Mouse (Mus musculus) neural tube, embryonic 12.5 days (tissue): ENCODE measurements at regions not wholly inside any gene's neighbourhood (a gene's known extent, or its start where the extent isn't known, plus 50 kb on each side); places are given as distances from the start of the nearest gene placed in this dataset.

ENCODE experiments used
- ATAC-seq: fragments of 200-750 bp; cut with Nextera tagmentation; 2 replicates; pipeline ENCODE4 v1.8.0; 2017; ENCODE audit warnings: low read depth, mild to moderate bottlenecking, moderate TSS enrichment, moderate library complexity; ENCODE audit not compliant: low FRiP score
- H3K27ac ChIP-seq: fragments of 300-500 bp; sonication (generic); 2 replicates; pipeline ENCODE4 v1.5.1; 2016
- H3K27me3 ChIP-seq: fragments of 300-500 bp; sonication (generic); replicated peaks from 2 replicates; pipeline ENCODE4 v1.6.1; 2016; ENCODE audit warnings: mild to moderate bottlenecking
- H3K36me3 ChIP-seq: fragments of 300-500 bp; sonication (generic); 2 replicates; pipeline ENCODE4 v1.6.1; 2016; ENCODE audit warnings: mild to moderate bottlenecking
- H3K4me1 ChIP-seq: fragments of 300-500 bp; sonication (generic); 2 replicates; pipeline ENCODE4 v1.6.1; 2016
- H3K4me2 ChIP-seq: fragments of 300-500 bp; sonication (generic); replicated peaks from 2 replicates; pipeline ENCODE4 v1.6.1; 2016; ENCODE audit warnings: mild to moderate bottlenecking
- H3K4me3 ChIP-seq: fragments of 300-500 bp; sonication (generic); 2 replicates; pipeline ENCODE4 v1.5.1; 2016
- H3K9ac ChIP-seq: fragments of 300-500 bp; sonication (generic); 2 replicates; pipeline ENCODE4 v1.6.1; 2016; ENCODE audit warnings: mild to moderate bottlenecking
- H3K9me3 ChIP-seq: fragments of 300-500 bp; sonication (generic); 2 replicates; pipeline ENCODE4 v1.6.1; 2016; ENCODE audit warnings: mild to moderate bottlenecking
- WGBS: fragments of 180-500 bp; shearing (Covaris S2); methylation state at CpG from one replicate; pipeline ENCODE4 v1.1.7; 2016; 5-methylcytosine and 5-hydroxymethylcytosine counted together

DNA sequence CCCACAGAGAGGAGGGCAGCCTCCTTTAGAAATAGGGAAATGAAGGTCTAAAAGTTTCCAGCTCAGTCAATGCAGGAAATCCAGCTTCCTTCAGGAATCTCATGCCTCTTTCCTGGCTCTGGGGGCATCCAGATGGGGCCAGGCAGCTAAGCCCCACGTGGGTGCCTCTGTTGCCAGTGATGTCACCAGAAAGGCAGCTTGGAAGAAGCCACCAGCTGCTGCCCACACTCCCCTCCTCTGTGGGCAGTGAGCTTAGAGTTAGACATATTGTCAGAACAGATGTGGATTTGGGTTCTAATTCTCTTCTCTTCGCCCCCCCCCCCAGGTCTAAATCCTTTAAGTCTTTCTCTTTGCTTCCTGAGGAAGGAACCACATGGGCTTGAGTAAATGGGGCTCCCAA, 116.2 kb upstream of the Pja1 start:
- H3K4me1 ChIP-seq: no peaks in the 10 kb centered on the region
- no peak for ATAC-seq
- H3K27ac ChIP-seq: no peak overlapping the region

DNA sequence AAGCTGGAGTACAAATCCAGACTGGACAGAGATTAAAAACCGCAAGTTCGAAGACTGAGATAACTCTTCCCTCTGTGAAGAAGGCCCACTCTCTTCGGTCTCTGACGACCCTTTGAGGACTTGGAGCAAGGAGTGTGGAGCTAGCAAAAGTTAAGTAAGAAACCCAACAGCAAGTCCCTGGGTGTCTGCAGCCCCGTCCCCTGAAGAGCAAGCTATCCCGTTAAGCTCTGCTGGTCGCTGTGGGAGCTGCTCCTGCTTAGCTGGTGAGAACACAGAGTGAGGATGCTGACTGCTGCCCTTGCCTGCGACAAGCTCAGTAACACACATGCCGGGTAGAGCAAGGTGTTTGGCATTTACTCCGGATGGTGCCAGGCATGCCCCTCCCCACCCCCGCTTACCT, 115.2 kb upstream of the Pja1 start:
- H3K4me3 ChIP-seq: no peak overlapping the region
- 0 out of 2 replicates have a peak, but pooled peaks cover 4% of the 10 kb centered on the region for H3K27me3 ChIP-seq
- no peak overlapping the region for H3K4me2 ChIP-seq
- WGBS: 71% methylated on average over 11 of the region's 11 CpGs
- no peak overlapping the region for H3K27ac ChIP-seq
- no peak for ATAC-seq
- no peaks in the 10 kb centered on the region for H3K9me3 ChIP-seq
- H3K9ac ChIP-seq: no peak overlapping the region
- H3K36me3 ChIP-seq: no peaks in the 10 kb centered on the region
- H3K4me1 ChIP-seq: no peaks in the 10 kb centered on the region

More for the DNA sequence above, 116.2 kb upstream of the Pja1 start:
- H3K4me3 ChIP-seq: no peak overlapping the region
- WGBS: 50% methylated on average over 2 of the region's 2 CpGs
- no peak overlapping the region for H3K9ac ChIP-seq
- no peaks in the 10 kb centered on the region for H3K36me3 ChIP-seq
- no peak overlapping the region for H3K4me2 ChIP-seq
- H3K9me3 ChIP-seq: no peaks in the 10 kb centered on the region
- H3K27me3 ChIP-seq: 0 out of 2 replicates have a peak, but pooled peaks cover 4% of the 10 kb centered on the region

DNA sequence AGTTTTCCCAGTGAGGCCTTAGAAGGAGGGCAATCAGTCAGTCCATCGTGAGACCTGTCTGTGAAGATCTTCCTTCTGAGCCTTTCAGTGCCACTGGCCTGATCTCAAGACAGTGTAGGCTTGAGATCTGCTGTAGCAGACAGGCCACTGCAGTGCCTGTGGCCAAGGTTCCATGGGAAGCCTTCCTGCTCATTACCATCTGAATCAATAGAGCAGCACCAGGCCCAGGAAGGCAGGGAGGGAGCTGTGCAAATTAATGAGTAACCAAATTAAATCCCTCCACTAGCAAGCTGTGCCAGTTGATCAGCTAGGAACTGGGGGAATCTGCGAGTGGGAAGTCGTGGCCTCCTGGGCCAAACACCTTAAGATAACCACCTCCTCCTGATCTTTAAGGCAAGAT, 114.6 kb upstream of the Pja1 start:
- H3K4me3 ChIP-seq: no peak overlapping the region
- no peaks in the 10 kb centered on the region for H3K36me3 ChIP-seq
- 30% methylated on average over 3 of the region's 3 CpGs for WGBS
- no peak overlapping the region for H3K9ac ChIP-seq
- H3K4me1 ChIP-seq: no peaks in the 10 kb centered on the region
- H3K27ac ChIP-seq: no peak overlapping the region
- H3K9me3 ChIP-seq: no peaks in the 10 kb centered on the region
- no peak for ATAC-seq
- H3K27me3 ChIP-seq: 0 out of 2 replicates have a peak, but pooled peaks cover 4% of the 10 kb centered on the region
- no peak overlapping the region for H3K4me2 ChIP-seq

DNA sequence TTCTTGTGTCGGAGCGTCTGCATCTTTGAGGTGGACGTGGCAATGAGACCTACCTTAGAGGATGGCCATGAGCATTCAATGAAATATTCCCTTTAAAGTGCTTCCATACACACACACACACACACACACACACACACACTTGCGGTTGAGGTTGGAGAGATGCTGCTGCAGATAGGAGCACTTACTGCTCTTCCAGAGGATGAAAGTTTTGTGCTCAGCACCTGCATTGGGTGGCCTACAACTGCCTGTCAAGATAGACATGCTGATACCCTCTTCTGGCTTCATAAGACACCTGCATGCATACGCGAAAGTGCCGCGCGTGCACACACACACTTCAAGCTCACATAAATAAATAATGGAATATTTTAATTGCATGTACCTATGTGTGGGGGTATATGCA, 111.5 kb upstream of the Pja1 start:
- Histone ChIP-seq H3K9me3 (no peaks in the 10 kb centered on the region), H3K9ac (no peak overlapping the region), H3K27ac (no peak overlapping the region), H3K27me3 (0 out of 2 replicates have a peak, but pooled peaks cover 4% of the 10 kb centered on the region), H3K4me1 (no peaks in the 10 kb centered on the region), H3K36me3 (no peaks in the 10 kb centered on the region), H3K4me2 (no peak overlapping the region), H3K4me3 (no peak overlapping the region)
- no peak for ATAC-seq
- WGBS: 95% methylated on average over 9 of the region's 9 CpGs

DNA sequence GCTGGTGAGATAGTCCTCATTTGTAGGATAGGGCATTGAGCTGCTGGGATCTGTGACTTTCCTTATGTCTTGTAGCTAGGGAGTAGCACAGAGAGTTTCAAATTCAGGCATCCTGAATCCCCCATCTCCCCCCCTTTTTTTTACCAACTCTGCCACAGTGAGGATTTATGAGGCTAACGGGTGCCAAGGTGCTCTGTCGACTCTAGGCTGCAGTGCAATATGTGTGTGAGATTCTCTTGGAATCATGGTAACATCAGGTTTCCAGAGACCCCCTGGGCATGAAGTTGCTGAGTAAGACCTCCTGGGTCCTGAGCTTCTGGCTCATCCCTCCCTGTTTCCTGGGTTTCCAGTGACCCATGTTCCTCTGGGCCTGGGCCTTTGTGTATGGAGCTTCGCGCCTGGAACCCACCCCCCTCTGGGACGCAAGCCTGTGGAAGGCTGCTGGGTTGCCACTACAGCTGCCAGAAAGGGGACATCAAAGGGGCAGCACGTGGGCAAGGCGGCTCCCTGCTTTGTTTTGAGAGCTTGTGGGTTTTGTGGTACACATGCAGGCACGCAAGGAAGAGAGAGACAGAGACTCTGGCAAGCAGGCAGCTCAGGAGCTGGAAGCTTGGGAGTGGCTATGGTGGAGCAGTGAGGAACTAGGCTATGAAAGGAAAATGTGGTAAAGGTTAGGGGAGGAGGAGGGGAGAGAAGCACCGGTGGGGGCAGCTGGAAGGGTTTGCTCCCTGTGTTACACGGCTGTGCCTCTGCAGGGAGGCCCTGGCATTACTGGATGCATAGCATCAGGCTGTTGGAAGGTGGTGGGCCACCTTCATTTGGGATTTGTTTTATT, 110.8 kb upstream of the Pja1 start:
- no peaks in the 10 kb centered on the region for H3K36me3 ChIP-seq
- H3K9me3 ChIP-seq: no peaks in the 10 kb centered on the region
- ATAC-seq: 0 out of 2 replicates have a peak, but pooled peaks have one; percentile 34
- no peak overlapping the region for H3K4me2 ChIP-seq
- H3K4me3 ChIP-seq: no peak overlapping the region
- no peak overlapping the region for H3K27ac ChIP-seq
- 27% methylated on average over 10 of the region's 10 CpGs for WGBS
- H3K9ac ChIP-seq: no peak overlapping the region
- H3K4me1 ChIP-seq: no peaks in the 10 kb centered on the region
- H3K27me3 ChIP-seq: no peaks in the 10 kb centered on the region

GRCm38 (mm10) chrX:99579206-99579605, 108.1 kb upstream of the Pja1 start:
- Histone ChIP-seq H3K9ac (no peak overlapping the region), H3K36me3 (no peaks in the 10 kb centered on the region), H3K27ac (no peak overlapping the region), H3K9me3 (no peaks in the 10 kb centered on the region), H3K4me3 (no peak overlapping the region), H3K4me1 (no peaks in the 10 kb centered on the region), H3K27me3 (peaks cover 14% of the 10 kb centered on the region; the same call in 1 of the 2 replicates), H3K4me2 (no peak overlapping the region)
- no peak for ATAC-seq
- WGBS: 23% methylated on average over 4 of the region's 4 CpGs

DNA sequence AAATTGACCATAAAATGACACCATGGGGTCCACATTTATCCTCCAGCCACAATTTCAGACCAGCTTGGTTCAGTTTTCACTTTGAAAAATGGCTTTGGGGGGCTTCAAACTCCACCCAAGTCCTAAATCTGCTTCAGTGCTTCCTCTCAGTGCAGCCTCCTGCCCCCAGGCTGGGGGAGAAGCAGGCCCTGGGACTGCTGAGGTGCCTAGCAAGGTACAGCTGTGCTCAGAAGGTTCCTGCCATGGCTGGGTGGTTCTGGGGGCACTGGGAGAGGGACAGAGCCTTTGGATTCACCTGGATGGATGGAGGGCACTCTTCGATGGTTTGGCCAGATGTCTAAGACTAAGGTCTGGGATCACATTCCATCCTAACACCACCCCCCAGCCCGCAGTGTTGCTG, 107.7 kb upstream of the Pja1 start:
- ATAC-seq: no peak
- H3K36me3 ChIP-seq: no peaks in the 10 kb centered on the region
- H3K9ac ChIP-seq: no peak overlapping the region
- no peak overlapping the region for H3K4me2 ChIP-seq
- WGBS: 33% methylated on average over 2 of the region's 2 CpGs
- H3K4me3 ChIP-seq: no peak overlapping the region
- H3K27me3 ChIP-seq: peaks cover 18% of the 10 kb centered on the region; the same call in 1 of the 2 replicates
- no peak overlapping the region for H3K27ac ChIP-seq
- H3K4me1 ChIP-seq: no peaks in the 10 kb centered on the region
- no peaks in the 10 kb centered on the region for H3K9me3 ChIP-seq

DNA sequence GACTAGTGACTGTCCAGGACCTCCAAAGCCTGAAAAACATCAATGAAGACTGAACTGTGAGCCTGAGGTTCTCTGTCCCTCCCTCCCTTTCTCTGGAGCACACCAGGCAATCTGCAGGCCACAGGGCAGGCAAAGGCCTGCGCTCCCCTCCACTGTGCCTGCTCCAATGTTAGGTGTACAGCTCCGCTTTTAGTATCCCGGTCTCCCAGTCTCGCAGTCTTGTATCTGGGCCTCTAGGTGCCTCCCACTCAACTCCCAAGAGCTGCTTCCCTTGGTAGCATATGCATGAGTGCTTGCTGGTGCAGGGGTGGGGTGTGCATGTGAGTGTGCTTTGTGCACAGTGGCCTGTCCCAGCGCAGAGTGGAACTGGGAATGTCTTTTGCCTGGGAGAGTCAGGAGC, 104.0 kb upstream of the Pja1 start:
- Histone ChIP-seq H3K36me3 (no peaks in the 10 kb centered on the region), H3K9me3 (no peaks in the 10 kb centered on the region), H3K4me2 (no peak overlapping the region), H3K4me3 (no peak overlapping the region), H3K9ac (no peak overlapping the region), H3K27me3 (peaks cover 39% of the 10 kb centered on the region), H3K4me1 (no peaks in the 10 kb centered on the region), H3K27ac (no peak overlapping the region)
- ATAC-seq: 0 out of 2 replicates have a peak, but pooled peaks have one; percentile 39
- WGBS: 46% methylated on average over 5 of the region's 5 CpGs

- Histone ChIP-seq H3K9me3 (no peaks in the 10 kb centered on the region), H3K4me2 (peak overlapping the region; percentile 51), H3K4me1 (no peaks in the 10 kb centered on the region), H3K27ac (no peak overlapping the region), H3K9ac (no peak overlapping the region), H3K27me3 (peaks cover 40% of the 10 kb centered on the region), H3K4me3 (no peak overlapping the region; the same call in 1 of the 2 replicates), H3K36me3 (no peaks in the 10 kb centered on the region)
- WGBS: 32% methylated on average over 18 of the region's 18 CpGs
- 0 out of 2 replicates have a peak, but pooled peaks have one; percentile 35 for ATAC-seq
Observed at GRCm38 (mm10) chrX:99574441-99575103, 103.5 kb upstream of the Pja1 start.

DNA sequence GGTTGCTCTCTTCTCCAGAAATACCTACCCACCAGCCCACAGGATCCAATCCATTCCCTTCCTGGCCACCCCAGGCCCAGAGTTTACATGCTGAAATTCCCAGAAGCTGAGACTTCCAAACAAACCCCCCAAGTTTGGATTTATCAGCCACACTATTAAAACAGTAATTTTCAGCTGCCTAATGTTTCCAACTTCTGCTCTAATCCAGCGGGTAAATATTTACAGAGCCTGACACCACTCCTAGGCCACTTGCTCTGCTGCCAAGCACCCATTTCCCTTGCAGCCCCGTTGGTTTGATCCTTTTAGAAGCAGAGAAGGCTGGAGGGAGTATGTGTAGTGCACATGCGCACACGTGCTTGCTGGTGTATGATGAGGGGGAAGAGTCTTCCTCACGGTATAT, 99.1 kb upstream of the Pja1 start:
- Histone ChIP-seq H3K4me1 (peaks cover 4% of the 10 kb centered on the region), H3K4me3 (no peak overlapping the region), H3K9ac (no peak overlapping the region), H3K4me2 (no peak overlapping the region), H3K27ac (no peak overlapping the region), H3K9me3 (no peaks in the 10 kb centered on the region), H3K27me3 (peaks cover 52% of the 10 kb centered on the region), H3K36me3 (no peaks in the 10 kb centered on the region)
- WGBS: 86% methylated on average over 5 of the region's 5 CpGs
- ATAC-seq: no peak

GRCm38 (mm10) chrX:99568244-99568643, 97.2 kb upstream of the Pja1 start:
- no peaks in the 10 kb centered on the region for H3K9me3 ChIP-seq
- no peak overlapping the region for H3K9ac ChIP-seq
- WGBS: 24% methylated on average over 10 of the region's 10 CpGs
- no peaks in the 10 kb centered on the region for H3K36me3 ChIP-seq
- ATAC-seq: peak; percentile 49; the same call in 1 of the 2 replicates
- H3K4me1 ChIP-seq: peaks cover 4% of the 10 kb centered on the region
- peaks cover 53% of the 10 kb centered on the region for H3K27me3 ChIP-seq
- no peak overlapping the region for H3K27ac ChIP-seq
- peak overlapping the region; percentile 41 for H3K4me2 ChIP-seq
- no peak overlapping the region for H3K4me3 ChIP-seq

GRCm38 (mm10) chrX:99567367-99568164, 96.5 kb upstream of the Pja1 start:
- peak overlapping the region; percentile 41 for H3K4me2 ChIP-seq
- peaks cover 4% of the 10 kb centered on the region for H3K4me1 ChIP-seq
- peak; percentile 76 for ATAC-seq
- H3K9me3 ChIP-seq: no peaks in the 10 kb centered on the region
- H3K36me3 ChIP-seq: no peaks in the 10 kb centered on the region
- 0 out of 2 replicates have a peak overlapping the region, but pooled peaks have one; percentile 33 for H3K9ac ChIP-seq
- 22% methylated on average over 28 of the region's 28 CpGs for WGBS
- H3K27me3 ChIP-seq: peaks cover 52% of the 10 kb centered on the region
- H3K27ac ChIP-seq: no peak overlapping the region
- no peak overlapping the region for H3K4me3 ChIP-seq
